Mouse (Mus musculus) midbrain, embryonic 16.5 days (tissue): ENCODE results near the gene Abhd17b. TPM values are rescaled to one million over a fixed set of nuclear protein-coding genes. Genes with fewer than 3 reads are reported as not detected.

Source experiments
- ATAC-seq: fragments of 200-750 bp; cut with Nextera tagmentation; 2 replicates; pipeline ENCODE4 v1.8.0; 2017; ENCODE audit warnings: moderate TSS enrichment
- H3K27ac ChIP-seq: fragments of 300-500 bp; sonication (generic); 2 replicates; pipeline ENCODE4 v1.5.1; 2014; ENCODE audit warnings: mild to moderate bottlenecking, low read length, mixed read lengths
- H3K27me3 ChIP-seq: fragments of 300-500 bp; sonication (generic); 2 replicates; pipeline ENCODE4 v1.6.1; 2014; ENCODE audit warnings: low read depth, low read length, mixed read lengths; ENCODE audit not compliant: control insufficient read depth, insufficient read depth
- H3K36me3 ChIP-seq: fragments of 300-500 bp; sonication (generic); 2 replicates; pipeline ENCODE4 v1.6.1; 2014; ENCODE audit warnings: mild to moderate bottlenecking, low read length, moderate library complexity, mixed read lengths; ENCODE audit not compliant: control insufficient read depth, insufficient read depth
- H3K4me1 ChIP-seq: fragments of 300-500 bp; sonication (generic); 2 replicates; pipeline ENCODE4 v1.6.1; 2014; ENCODE audit warnings: mild to moderate bottlenecking, low read length, mixed read lengths; ENCODE audit not compliant: control insufficient read depth, insufficient read depth
- H3K4me2 ChIP-seq: fragments of 300-500 bp; sonication (generic); 2 replicates; pipeline ENCODE4 v1.6.1; 2014; ENCODE audit warnings: mild to moderate bottlenecking, low read length, mixed read lengths
- H3K4me3 ChIP-seq: fragments of 300-500 bp; sonication (generic); 2 replicates; pipeline ENCODE4 v1.5.1; 2014; ENCODE audit warnings: low read depth, mild to moderate bottlenecking, low read length, moderate library complexity, mixed read lengths
- H3K9ac ChIP-seq: fragments of 300-500 bp; sonication (generic); 2 replicates; pipeline ENCODE4 v1.6.1; 2014; ENCODE audit warnings: low read depth, low read length, mixed read lengths
- H3K9me3 ChIP-seq: fragments of 300-500 bp; sonication (generic); replicated peaks from 2 replicates; pipeline ENCODE4 v1.6.1; 2014; ENCODE audit warnings: mild to moderate bottlenecking, low read length, mixed read lengths; ENCODE audit not compliant: control insufficient read depth, poor library complexity, severe bottlenecking
- WGBS: fragments of 180-500 bp; shearing (Covaris S2); extraction: QIAGEN DNeasy Blood & Tissue Kit; methylation state at CpG from one replicate; pipeline ENCODE4 v1.1.7; 2014; 5-methylcytosine and 5-hydroxymethylcytosine counted together
- polyA plus RNA-seq: library from polyadenylated mRNA; unstranded; fragments of >200 nt; fragmentation: Nextera tagmentation; extraction: Ambion mirVana; gene quantifications from 2 replicates; pipeline ENCODE4 v1.2.1, GENCODE M21; 2015

Gene Abhd17b
- polyA plus RNA-seq, 1 experiment from 2014 or later: 35.5 TPM

- no peaks in the 10 kb centered on the region for H3K36me3 ChIP-seq
- no peak overlapping the region for H3K9ac ChIP-seq
- no peaks in the 10 kb centered on the region for H3K9me3 ChIP-seq
- ATAC-seq: no peak
- H3K27me3 ChIP-seq: no peaks in the 10 kb centered on the region
- H3K4me2 ChIP-seq: no peak overlapping the region
- 32% methylated on average over 5 of the region's 5 CpGs for WGBS
- H3K4me3 ChIP-seq: no peak overlapping the region
- no peak overlapping the region for H3K27ac ChIP-seq
- peaks cover 3% of the 10 kb centered on the region; the same call in 1 of the 2 replicates for H3K4me1 ChIP-seq
Observed at GRCm38 (mm10) chr19:21734112-21734511, 81.1 kb downstream of the Abhd17b start.

Other genes with a start within 250 kb of the Abhd17b start
- gene Gda, start 179.7 kb upstream of the Abhd17b start, polyA plus RNA-seq: 0.71 and 1.0 TPM in 2 replicates
- 61.0 and 64.7 TPM in 2 replicates for gene 1110059E24Rik, start 209 bp upstream of the Abhd17b start, polyA plus RNA-seq
- gene Cemip2, start 125.2 kb downstream of the Abhd17b start, polyA plus RNA-seq: 28.8 and 38.8 TPM in 2 replicates